Comparison of ENCODE assay signal across 19 mouse cellular contexts in the genomic region with DNA sequence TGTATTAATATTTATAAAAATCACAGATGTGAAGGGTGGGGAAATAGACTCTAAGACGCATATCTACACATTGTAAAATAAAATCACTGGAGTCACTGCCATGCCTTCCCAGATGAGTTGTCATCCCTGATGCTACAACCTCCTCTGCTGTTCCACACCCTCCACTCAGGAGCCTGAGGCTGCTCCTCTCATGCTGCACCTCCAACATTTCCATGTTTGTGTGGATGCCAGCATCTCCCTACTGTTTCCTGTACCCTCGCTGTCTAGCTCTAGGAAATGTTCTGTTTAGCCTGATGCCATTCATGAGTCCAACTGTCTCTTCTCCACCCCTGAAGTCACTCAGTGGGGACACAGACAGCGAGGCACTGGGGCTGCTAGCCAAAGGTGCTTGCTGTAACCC.
DNase-seq lines count a peak whose midpoint lies in the region; ATAC-seq lines count a peak whose summit lies in the region.
"Had no signal": no experiment of that assay in that cellular context is flagged by ENCODE, and none has a peak within 500 bp of the region (broad histone marks: within the 10 kb centered on the region; RNA-seq: fewer than 3 reads in every experiment).

No protein-coding gene starts in this region.

- no peaks in the 10 kb centered on the region for H3K9me3 ChIP-seq in limb, embryonic 10.5 days (replicated peaks)
- H3K9me3 ChIP-seq in midbrain, embryonic 11.5 days (ENCODE audit: control insufficient read depth, low read length): no peaks in the 10 kb centered on the region
- H3K9me3 ChIP-seq: embryonic facial prominence, embryonic 13.5 days; forebrain, embryonic 13.5 days; heart, embryonic 10.5 days; hindbrain, embryonic 12.5 days had no signal

- H3K4me1 ChIP-seq in limb, embryonic 10.5 days: no peaks in the 10 kb centered on the region
- no peaks in the 10 kb centered on the region for H3K4me1 ChIP-seq in midbrain, embryonic 11.5 days (ENCODE audit: control insufficient read depth, insufficient read depth, low read length)
- H3K4me1 ChIP-seq: embryonic facial prominence, embryonic 13.5 days; forebrain, embryonic 13.5 days; heart, embryonic 10.5 days; hindbrain, embryonic 12.5 days had no signal

- 90% methylated on average over 3 of the region's 3 CpGs for WGBS in limb, embryonic 10.5 days
- 96% methylated on average over 3 of the region's 3 CpGs for WGBS in midbrain, embryonic 11.5 days

- no peak for ATAC-seq in monocyte, adult 5-6 weeks (replicated peaks; ENCODE audit: insufficient number of reproducible peaks, low FRiP score, low TSS enrichment, poor library complexity, severe bottlenecking)
- ATAC-seq in midbrain, embryonic 11.5 days (ENCODE audit: low FRiP score): no peak
- ATAC-seq: forebrain, embryonic 13.5 days; forebrain, postnatal 0 days; hindbrain, embryonic 16.5 days; inflammation-experienced regulatory T-cells, adult 6 months; intestine, postnatal 0 days had no signal

- no peak overlapping the region for H3K9ac ChIP-seq in midbrain, embryonic 11.5 days (ENCODE audit: low read length)
- H3K9ac ChIP-seq: embryonic facial prominence, embryonic 13.5 days; forebrain, embryonic 13.5 days; forebrain, postnatal 0 days; hindbrain, embryonic 12.5 days had no signal

- no peaks in the 10 kb centered on the region for H3K36me3 ChIP-seq in limb, embryonic 10.5 days
- no peaks in the 10 kb centered on the region for H3K36me3 ChIP-seq in midbrain, embryonic 11.5 days (ENCODE audit: control insufficient read depth, insufficient read depth, low read length)
- H3K36me3 ChIP-seq: embryonic facial prominence, embryonic 13.5 days; heart, embryonic 10.5 days; hindbrain, embryonic 12.5 days had no signal

- no peak overlapping the region for H3K4me3 ChIP-seq in limb, embryonic 10.5 days
- H3K4me3 ChIP-seq in midbrain, embryonic 11.5 days (ENCODE audit: low read depth, low read length): no peak overlapping the region
- H3K4me3 ChIP-seq: embryonic facial prominence, embryonic 13.5 days; forebrain, embryonic 13.5 days; heart, embryonic 10.5 days; hindbrain, embryonic 12.5 days had no signal

- DNase-seq in cerebellum, adult 11-12 months: peak; percentile 29
- DNase-seq in cerebellum, adult 11 months: no peak
- peak; percentile 28 to 50 for DNase-seq in cerebellum, adult 18-20 months
- DNase-seq in cerebellum, adult 9-11 months: peak; percentile 35
- no peak for DNase-seq in limb, embryonic 10.5 days (ENCODE audit: low spot score)
- DNase-seq in midbrain, embryonic 11.5 days (ENCODE audit: low spot score, missing footprints): no peak
- DNase-seq: adrenal gland, postnatal 10 days; forebrain, postnatal 0 days; heart, adult 18-20 months; heart, postnatal 10 days; heart, postnatal 4 days had no signal

- no peak overlapping the region for H3K4me2 ChIP-seq in midbrain, embryonic 11.5 days
- H3K4me2 ChIP-seq: embryonic facial prominence, embryonic 13.5 days; forebrain, embryonic 13.5 days; hindbrain, embryonic 12.5 days had no signal

- no peak overlapping the region for H3K27ac ChIP-seq in limb, embryonic 10.5 days
- H3K27ac ChIP-seq in midbrain, embryonic 11.5 days (ENCODE audit: low read depth, low read length): no peak overlapping the region
- H3K27ac ChIP-seq: embryonic facial prominence, embryonic 13.5 days; forebrain, embryonic 13.5 days; heart, embryonic 10.5 days; hindbrain, embryonic 12.5 days had no signal

- no peaks in the 10 kb centered on the region for H3K27me3 ChIP-seq in limb, embryonic 10.5 days (ENCODE audit: low read depth, poor library complexity, severe bottlenecking)
- H3K27me3 ChIP-seq in midbrain, embryonic 11.5 days (ENCODE audit: control insufficient read depth, insufficient read depth, low read length): no peaks in the 10 kb centered on the region
- H3K27me3 ChIP-seq: embryonic facial prominence, embryonic 13.5 days; forebrain, embryonic 13.5 days; hindbrain, embryonic 12.5 days had no signal

Comparison
In these comparisons a context has a peak if more than half of its experiments do, and no peak if none do; other contexts are left out.
1. DNase-seq: peak in cerebellum, adult 11-12 months (single experiment), cerebellum, adult 18-20 months (2 of 2) and cerebellum, adult 9-11 months (single experiment); none in cerebellum, adult 11 months (single experiment), limb, embryonic 10.5 days (single experiment) and midbrain, embryonic 11.5 days (single experiment).